Mouse (Mus musculus) neural tube, embryonic 13.5 days (tissue): Measurements from ENCODE around the gene Gm17555. TPM values are rescaled to one million over a fixed set of nuclear protein-coding genes. Genes with fewer than 3 reads are reported as not detected.
"Not testable (repeated sequence)": the region's sequence is repeated elsewhere in the genome, so short reads cannot be mapped to it uniquely, and the experiment has no call there.

Experiments used
- ATAC-seq: fragments of 200-750 bp; cut with Nextera tagmentation; 2 replicates; pipeline ENCODE4 v1.8.0; 2017; ENCODE audit warnings: low read depth, mild to moderate bottlenecking, moderate TSS enrichment, moderate library complexity
- H3K27ac ChIP-seq: fragments of 300-500 bp; sonication (generic); replicated peaks from 2 replicates; pipeline ENCODE4 v1.5.1; 2015; ENCODE audit warnings: moderate library complexity, mild to moderate bottlenecking, inconsistent platforms
- H3K27me3 ChIP-seq: fragments of 300-500 bp; sonication (generic); 2 replicates; pipeline ENCODE4 v1.6.1; 2015; ENCODE audit warnings: mild to moderate bottlenecking, inconsistent platforms
- H3K36me3 ChIP-seq: fragments of 300-500 bp; sonication (generic); 2 replicates; pipeline ENCODE4 v1.6.1; 2015; ENCODE audit warnings: mild to moderate bottlenecking, inconsistent platforms
- H3K4me1 ChIP-seq: fragments of 300-500 bp; sonication (generic); replicated peaks from 2 replicates; pipeline ENCODE4 v1.6.1; 2015; ENCODE audit warnings: inconsistent platforms
- H3K4me2 ChIP-seq: fragments of 300-500 bp; sonication (generic); 2 replicates; pipeline ENCODE4 v1.6.1; 2015; ENCODE audit warnings: inconsistent platforms, mild to moderate bottlenecking, moderate library complexity
- H3K4me3 ChIP-seq: fragments of 300-500 bp; sonication (generic); 2 replicates; pipeline ENCODE4 v1.5.1; 2015; ENCODE audit warnings: mild to moderate bottlenecking, inconsistent platforms
- H3K9ac ChIP-seq: fragments of 300-500 bp; sonication (generic); 2 replicates; pipeline ENCODE4 v1.6.1; 2015; ENCODE audit warnings: moderate library complexity, mild to moderate bottlenecking, inconsistent platforms
- H3K9me3 ChIP-seq: fragments of 300-500 bp; sonication (generic); 2 replicates; pipeline ENCODE4 v1.6.1; 2016; ENCODE audit warnings: inconsistent platforms
- WGBS: fragments of 180-500 bp; shearing (Covaris S2); methylation state at CpG from one replicate; pipeline ENCODE4 v1.1.7; 2015; 5-methylcytosine and 5-hydroxymethylcytosine counted together
- polyA plus RNA-seq: library from polyadenylated mRNA; unstranded; fragments of >200 nt; fragmentation: Nextera tagmentation; extraction: Ambion mirVana; gene quantifications from 2 replicates; pipeline ENCODE4 v1.2.1, GENCODE M21; 2015

The Gm17555 gene
- not detected in 2 replicates for polyA plus RNA-seq

DNA sequence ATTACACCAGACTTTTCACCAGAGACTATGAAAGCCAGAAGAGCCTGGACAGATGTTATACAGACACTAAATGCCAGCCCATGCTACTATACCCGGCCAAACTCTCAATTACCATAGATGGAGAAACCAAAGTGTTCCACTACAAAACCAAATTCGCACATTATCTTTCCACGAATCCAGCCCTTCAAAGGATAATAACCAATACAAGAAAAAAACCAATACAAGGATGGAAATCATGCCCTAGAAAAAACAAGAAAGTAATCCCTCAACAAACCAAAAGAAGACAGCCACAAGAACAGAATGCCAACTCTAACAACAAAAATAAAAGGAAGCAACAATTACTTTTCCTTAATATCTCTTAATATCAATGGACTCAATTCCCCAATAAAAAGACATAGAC lies at the start of gene Gm17555:
Gm17555 (plus strand) TSS at position 301 of the 400 bp plus-strand sequence.
- ATAC-seq: not testable (repeated sequence)

DNA sequence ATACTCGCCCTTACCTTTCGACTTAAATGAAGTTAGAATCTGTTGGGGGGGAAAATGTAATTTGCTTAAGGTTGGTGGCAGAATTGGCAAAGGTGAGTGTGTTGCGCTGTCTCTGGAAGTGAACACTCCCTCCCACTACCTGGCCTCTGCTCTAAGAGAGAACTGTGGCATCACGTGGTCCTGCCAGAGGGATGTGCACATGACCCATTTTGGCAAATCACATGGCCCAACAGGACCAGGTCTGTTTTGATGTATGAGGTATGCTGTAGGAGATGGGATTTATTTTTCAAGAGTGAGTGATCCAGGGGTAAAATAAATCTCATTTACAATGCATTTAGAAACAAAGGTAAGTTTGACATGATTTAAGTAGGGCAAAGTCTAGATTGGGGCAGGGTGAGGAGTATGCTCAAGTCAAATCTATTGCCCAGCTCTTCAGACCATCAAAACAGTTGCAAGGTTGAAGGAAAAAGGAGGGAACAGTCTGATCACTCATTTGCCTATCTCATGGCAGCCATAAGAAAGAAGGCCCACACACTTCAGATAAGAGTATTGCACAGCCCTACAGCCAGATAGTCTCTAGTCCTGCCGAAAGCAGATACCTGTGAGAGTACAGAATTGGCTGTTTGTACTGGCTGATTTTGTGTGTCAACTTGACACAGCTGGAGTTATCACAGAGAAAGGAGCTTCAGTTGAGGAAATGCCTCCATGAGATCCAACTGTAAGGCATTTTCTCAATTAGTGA lies 49.5 kb upstream of the Gm17555 start:
- no peaks in the 10 kb centered on the region for H3K9me3 ChIP-seq
- no peak overlapping the region for H3K4me3 ChIP-seq
- 93% methylated on average over 5 of the region's 5 CpGs for WGBS
- peaks cover 39% of the 10 kb centered on the region for H3K36me3 ChIP-seq
- ATAC-seq: no peak
- no peaks in the 10 kb centered on the region for H3K27me3 ChIP-seq
- H3K9ac ChIP-seq: no peak overlapping the region
- H3K4me2 ChIP-seq: no peak overlapping the region
- H3K27ac ChIP-seq: no peak overlapping the region
- no peaks in the 10 kb centered on the region for H3K4me1 ChIP-seq

More for the DNA sequence above, at the start of gene Gm17555:
- not testable (repeated sequence) for H3K27ac ChIP-seq, H3K4me3 ChIP-seq, H3K9ac ChIP-seq, H3K36me3 ChIP-seq, H3K27me3 ChIP-seq, H3K4me2 ChIP-seq, H3K4me1 ChIP-seq, H3K9me3 ChIP-seq
- WGBS: 90% methylated on average over 3 of the region's 3 CpGs

DNA sequence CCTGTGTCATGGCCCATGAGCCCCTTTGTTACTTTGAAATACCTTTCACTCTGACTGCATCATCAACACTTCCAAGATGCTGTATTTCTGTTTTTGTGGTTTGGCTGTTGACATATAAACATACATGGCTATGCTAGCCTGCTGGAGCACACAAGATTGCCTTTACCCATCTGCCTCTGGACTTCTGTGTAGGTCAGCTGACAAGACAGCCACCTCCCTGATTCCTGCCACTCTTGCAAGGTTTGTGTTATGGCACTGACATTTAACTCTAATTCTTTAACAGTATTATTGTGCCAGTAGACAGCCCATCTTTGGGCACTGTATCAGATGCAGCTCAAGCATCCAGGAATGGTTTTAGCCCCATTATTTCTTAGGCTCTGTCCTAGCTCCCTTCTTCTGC lies 48.6 kb upstream of the Gm17555 start:
- no peak overlapping the region for H3K4me2 ChIP-seq
- no peak overlapping the region for H3K9ac ChIP-seq
- no peaks in the 10 kb centered on the region for H3K4me1 ChIP-seq
- H3K4me3 ChIP-seq: no peak overlapping the region
- peaks cover 30% of the 10 kb centered on the region for H3K36me3 ChIP-seq
- H3K27me3 ChIP-seq: no peaks in the 10 kb centered on the region
- H3K27ac ChIP-seq: no peak overlapping the region
- no peaks in the 10 kb centered on the region for H3K9me3 ChIP-seq
- no peak for ATAC-seq

DNA sequence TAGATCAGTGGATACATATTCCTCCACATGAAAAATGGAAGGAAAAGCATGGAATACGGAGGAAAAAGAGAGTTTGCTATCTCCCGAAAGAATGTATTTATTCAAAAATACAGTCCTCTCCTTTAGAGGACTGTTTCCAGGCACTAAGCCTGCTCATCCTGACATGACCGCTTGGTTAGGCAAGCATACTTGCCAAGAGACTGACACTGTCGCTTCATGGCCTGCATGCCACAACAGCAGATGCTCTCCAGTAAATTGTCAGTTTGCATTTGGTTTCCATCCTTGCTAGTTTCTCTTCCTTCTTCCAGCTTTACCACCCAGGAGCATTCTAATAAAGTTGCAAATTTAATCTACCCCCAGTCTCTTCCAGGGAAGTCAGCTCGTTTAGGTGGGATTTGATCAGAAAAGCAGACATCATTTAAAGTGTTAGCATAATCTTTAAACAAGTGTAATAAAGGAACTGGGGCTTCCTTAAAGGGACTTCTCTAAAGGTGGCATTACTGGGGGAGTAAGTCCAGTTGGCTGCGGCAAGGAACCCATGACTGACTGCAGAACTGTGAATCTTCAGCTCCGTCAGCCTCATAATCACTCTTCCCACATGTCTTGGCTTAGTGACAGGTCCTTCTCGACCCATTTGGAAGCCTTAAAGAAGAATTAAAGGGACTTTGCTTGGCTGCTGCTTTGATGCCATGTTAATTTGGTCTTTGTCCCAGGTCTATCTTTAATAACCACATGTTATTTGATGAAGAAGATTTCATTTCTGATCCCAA lies 47.9 kb upstream of the Gm17555 start:
- Histone ChIP-seq H3K4me2 (no peak overlapping the region), H3K4me3 (no peak overlapping the region), H3K9me3 (no peaks in the 10 kb centered on the region), H3K27me3 (no peaks in the 10 kb centered on the region), H3K4me1 (no peaks in the 10 kb centered on the region), H3K27ac (no peak overlapping the region), H3K36me3 (peaks cover 23% of the 10 kb centered on the region), H3K9ac (no peak overlapping the region)
- no peak for ATAC-seq
- WGBS: 90% methylated on average over 8 of the region's 8 CpGs

DNA sequence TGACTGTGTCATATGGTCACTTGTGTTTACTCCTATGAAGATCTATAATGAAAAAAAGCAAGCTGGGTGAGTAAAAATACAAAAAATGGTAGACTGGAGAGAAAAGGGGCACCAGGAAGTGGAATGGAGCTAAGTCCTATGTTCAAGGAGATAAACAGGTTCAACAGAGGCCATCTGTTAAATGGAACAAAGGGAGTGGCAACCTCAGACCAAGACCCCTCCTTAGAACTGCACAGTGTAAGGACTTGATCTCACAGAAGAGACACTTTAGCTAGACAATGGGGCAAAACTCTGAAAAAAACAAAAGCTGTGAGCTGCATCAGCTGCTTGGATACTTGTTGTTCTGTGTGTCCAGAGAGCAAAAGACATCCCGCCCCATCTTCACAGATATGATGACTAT lies 43.5 kb upstream of the Gm17555 start:
- Histone ChIP-seq H3K9ac (no peak overlapping the region), H3K4me2 (no peak overlapping the region), H3K36me3 (peaks cover 2% of the 10 kb centered on the region; the same call in 1 of the 2 replicates), H3K4me1 (no peaks in the 10 kb centered on the region), H3K27me3 (no peaks in the 10 kb centered on the region), H3K9me3 (no peaks in the 10 kb centered on the region), H3K27ac (no peak overlapping the region), H3K4me3 (no peak overlapping the region)
- ATAC-seq: no peak
- 92% methylated on average over 1 of the region's 1 CpGs for WGBS

DNA sequence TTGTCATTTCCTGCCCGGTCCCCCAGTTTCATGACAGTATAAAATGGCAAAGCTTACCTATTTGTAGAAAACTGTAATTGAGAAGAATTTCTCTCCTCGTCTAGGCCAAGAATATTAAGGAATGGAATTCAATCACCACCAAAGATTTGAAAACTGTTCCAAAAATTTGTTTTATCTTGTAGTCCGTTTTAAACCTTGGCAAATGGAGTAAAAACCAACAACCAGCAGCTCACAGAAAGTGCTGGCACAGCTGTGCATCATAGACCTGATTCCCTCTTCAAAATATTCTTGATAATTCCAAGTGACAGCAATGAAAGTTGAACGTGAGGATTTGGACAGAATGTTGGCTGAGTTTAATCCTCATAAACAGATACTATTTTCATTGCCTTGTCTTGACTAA lies 23.6 kb upstream of the Gm17555 start:
- Histone ChIP-seq H3K36me3 (no peaks in the 10 kb centered on the region), H3K9me3 (no peaks in the 10 kb centered on the region), H3K27ac (no peak overlapping the region), H3K4me2 (no peak overlapping the region), H3K4me3 (no peak overlapping the region), H3K9ac (no peak overlapping the region), H3K27me3 (no peaks in the 10 kb centered on the region), H3K4me1 (no peaks in the 10 kb centered on the region)
- ATAC-seq: no peak
- WGBS: 81% methylated on average over 4 of the region's 4 CpGs

DNA sequence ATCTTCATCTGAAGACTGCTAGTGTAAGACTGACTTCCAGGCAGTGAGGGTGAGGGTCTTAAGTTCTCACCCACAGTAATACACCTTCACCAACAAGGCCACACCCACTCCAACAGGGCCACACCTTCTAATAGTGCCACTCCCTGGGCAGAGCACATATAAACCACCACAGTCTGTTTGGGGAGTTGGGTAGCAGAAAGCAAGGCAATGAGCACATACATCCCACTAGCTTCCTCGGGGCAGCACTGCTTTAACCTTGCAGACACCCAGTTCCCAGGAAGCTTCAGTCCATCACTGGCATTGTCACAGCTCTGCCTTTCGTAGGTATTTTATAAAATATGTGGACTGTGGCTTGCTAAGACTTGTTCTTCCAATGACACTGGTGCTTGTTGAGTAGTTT lies 22.8 kb upstream of the Gm17555 start:
- Histone ChIP-seq H3K4me2 (no peak overlapping the region), H3K27ac (no peak overlapping the region), H3K4me3 (no peak overlapping the region), H3K9me3 (no peaks in the 10 kb centered on the region), H3K4me1 (no peaks in the 10 kb centered on the region), H3K27me3 (no peaks in the 10 kb centered on the region), H3K36me3 (no peaks in the 10 kb centered on the region), H3K9ac (no peak overlapping the region)
- ATAC-seq: no peak
- 89% methylated on average over 2 of the region's 2 CpGs for WGBS

DNA sequence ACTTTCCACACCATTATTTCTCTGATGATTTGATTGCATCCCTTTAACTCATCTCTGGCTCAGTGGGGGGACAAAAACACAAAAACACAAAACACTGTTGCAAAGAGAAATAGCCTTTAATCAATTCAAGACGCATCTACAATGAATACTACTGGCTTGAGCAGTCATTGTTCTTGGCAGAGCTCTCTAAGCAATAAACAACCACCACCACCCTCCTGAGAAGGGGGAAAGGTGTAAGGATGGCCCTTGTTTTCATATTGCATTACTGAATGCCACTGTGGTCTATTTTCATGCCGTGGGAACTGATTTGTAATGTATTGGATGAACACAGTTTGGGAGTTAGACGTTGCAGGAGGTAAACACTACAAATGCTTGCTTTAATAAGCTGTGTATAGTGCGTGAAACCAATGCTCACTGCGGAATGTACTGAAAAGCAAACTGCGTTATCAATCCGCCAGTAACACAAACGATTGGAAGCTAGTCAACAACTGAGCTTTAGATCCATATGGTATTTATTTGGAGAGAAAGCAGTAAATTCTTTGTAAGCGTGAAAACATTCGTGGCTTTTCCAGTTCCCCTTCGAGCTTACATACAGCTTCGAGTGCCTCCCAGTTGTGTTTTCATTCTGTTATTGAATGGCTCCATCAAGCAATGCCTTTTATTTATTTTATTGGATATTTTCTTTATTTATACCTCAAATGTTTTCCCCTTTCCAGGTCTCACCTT lies 19.1 kb upstream of the Gm17555 start:
- Histone ChIP-seq H3K4me1 (no peaks in the 10 kb centered on the region), H3K36me3 (no peaks in the 10 kb centered on the region), H3K9ac (no peak overlapping the region), H3K4me2 (no peak overlapping the region), H3K4me3 (no peak overlapping the region), H3K9me3 (no peaks in the 10 kb centered on the region), H3K27ac (no peak overlapping the region), H3K27me3 (no peaks in the 10 kb centered on the region)
- WGBS: 68% methylated on average over 12 of the region's 12 CpGs
- no peak for ATAC-seq

DNA sequence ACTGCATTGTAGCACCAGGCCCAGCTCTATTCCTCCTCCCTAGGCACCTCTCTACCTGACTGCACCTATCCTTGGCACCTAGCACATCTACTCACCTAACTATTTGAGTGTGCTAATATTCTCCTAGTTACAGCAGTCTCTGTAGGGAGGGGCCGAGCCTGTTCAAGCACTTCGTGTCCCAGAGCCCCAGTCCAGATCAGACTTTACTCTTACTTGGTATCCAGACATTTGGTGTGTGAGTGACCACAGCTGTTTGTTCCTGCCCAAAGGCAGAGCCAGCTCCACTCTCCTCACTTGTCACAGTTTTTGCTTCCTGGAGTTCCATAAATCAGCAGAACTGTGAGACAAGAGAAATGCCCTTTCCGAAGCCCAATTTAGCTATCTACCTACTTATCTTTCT lies 15.9 kb upstream of the Gm17555 start:
- no peak for ATAC-seq
- no peaks in the 10 kb centered on the region for H3K36me3 ChIP-seq
- no peak overlapping the region for H3K4me2 ChIP-seq
- 89% methylated on average over 3 of the region's 3 CpGs for WGBS
- H3K27ac ChIP-seq: no peak overlapping the region
- no peak overlapping the region for H3K9ac ChIP-seq
- no peak overlapping the region for H3K4me3 ChIP-seq
- H3K9me3 ChIP-seq: no peaks in the 10 kb centered on the region
- no peaks in the 10 kb centered on the region for H3K4me1 ChIP-seq
- H3K27me3 ChIP-seq: no peaks in the 10 kb centered on the region

DNA sequence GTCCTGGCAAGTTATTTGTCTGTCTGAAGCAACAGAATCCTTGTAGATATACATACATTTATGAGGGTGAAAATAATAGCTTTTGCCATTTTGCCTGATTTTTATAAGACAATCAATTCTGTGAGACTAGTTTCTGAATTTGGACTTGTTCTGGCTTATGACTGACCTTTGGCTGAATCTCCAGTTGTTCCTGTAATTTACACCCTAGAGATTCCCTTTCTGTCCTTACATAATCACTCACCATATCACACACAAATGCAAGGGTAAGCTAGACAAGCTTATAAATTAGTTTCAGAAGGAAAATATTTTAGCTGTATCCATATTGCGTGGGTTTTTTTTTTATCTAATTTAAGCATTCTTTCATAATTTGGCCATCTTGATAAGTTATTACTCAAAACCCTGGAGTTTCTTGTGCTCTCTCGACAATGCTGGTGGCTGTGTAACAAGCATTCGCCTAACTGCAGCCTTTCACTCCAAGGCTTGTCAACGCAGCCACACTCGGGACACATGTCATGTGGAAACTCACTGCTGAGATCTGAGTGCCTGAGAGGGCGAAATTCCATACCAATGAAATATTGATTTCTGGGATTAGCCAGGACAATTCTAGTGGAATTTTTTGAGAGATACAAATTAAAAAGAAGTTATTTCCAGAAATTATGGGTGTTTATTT lies 3.8 kb upstream of the Gm17555 start:
- Histone ChIP-seq H3K36me3 (no peaks in the 10 kb centered on the region), H3K4me1 (no peaks in the 10 kb centered on the region), H3K4me2 (no peak overlapping the region), H3K27ac (no peak overlapping the region), H3K27me3 (no peaks in the 10 kb centered on the region), H3K4me3 (no peak overlapping the region), H3K9me3 (no peaks in the 10 kb centered on the region), H3K9ac (no peak overlapping the region)
- ATAC-seq: no peak
- 89% methylated on average over 6 of the region's 6 CpGs for WGBS

DNA sequence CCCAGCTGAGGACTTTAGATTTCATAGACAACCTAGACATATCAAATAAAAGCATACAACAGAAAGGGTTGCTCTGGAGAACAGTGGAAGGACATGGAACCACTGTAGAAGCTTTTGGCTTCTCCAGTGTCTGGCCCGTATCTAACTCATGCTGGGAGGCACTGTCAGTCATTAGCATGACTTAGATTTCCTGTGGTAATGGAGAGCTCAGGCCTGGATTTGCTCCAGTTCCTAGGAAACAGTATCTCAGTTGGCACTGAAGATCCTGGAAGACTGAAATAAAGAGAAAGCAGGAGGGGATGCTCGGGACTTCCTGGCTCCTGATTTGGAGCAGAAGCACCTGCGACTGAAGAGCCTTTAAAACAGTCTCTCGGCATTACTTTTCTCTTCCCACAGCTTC lies 12.7 kb downstream of the Gm17555 start:
- Histone ChIP-seq H3K27ac (no peak overlapping the region), H3K4me1 (no peaks in the 10 kb centered on the region), H3K4me2 (no peak overlapping the region), H3K27me3 (no peaks in the 10 kb centered on the region), H3K4me3 (no peak overlapping the region), H3K9me3 (no peaks in the 10 kb centered on the region), H3K36me3 (no peaks in the 10 kb centered on the region), H3K9ac (no peak overlapping the region)
- 78% methylated on average over 4 of the region's 4 CpGs for WGBS
- no peak for ATAC-seq

DNA sequence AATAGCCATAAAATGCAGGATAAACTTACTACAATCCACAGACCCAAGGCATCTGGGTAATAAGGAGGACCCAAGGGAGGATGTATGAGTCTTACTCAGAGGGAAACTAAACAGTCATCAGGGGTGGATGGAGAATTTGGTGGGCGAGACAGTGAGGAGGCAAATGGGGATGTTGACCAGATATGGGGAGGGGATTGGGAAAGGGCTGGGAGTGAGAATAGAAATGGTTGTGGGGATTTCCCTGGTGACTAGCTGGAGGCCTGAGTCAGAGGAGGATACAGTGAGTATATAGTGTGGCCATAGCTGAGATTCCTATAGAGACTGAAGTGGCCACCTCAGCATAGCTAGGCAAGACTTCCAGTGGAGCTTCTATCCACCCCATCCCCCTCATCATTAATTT lies 16.8 kb downstream of the Gm17555 start:
- no peak for ATAC-seq
- H3K36me3 ChIP-seq: no peaks in the 10 kb centered on the region
- no peak overlapping the region for H3K9ac ChIP-seq
- H3K27ac ChIP-seq: no peak overlapping the region
- no peaks in the 10 kb centered on the region for H3K4me1 ChIP-seq
- H3K9me3 ChIP-seq: no peaks in the 10 kb centered on the region
- H3K4me2 ChIP-seq: no peak overlapping the region
- no peaks in the 10 kb centered on the region for H3K27me3 ChIP-seq
- H3K4me3 ChIP-seq: no peak overlapping the region
- WGBS: 92% methylated on average over 1 of the region's 1 CpGs
